Mouse (Mus musculus): ENCODE measurements around the gene Zmynd8. TPM values are rescaled to one million over a fixed set of nuclear protein-coding genes. Genes with fewer than 3 reads are reported as not detected.

Gene Zmynd8
- total RNA-seq, 2 experiments from 2014 or later, result 42.9 to 80.1 TPM

- ATAC-seq (replicated peaks; ENCODE audit: low FRiP score, low TSS enrichment, poor library complexity, severe bottlenecking), result no peak
These were observed 53.3 kb downstream of the Zmynd8 start for GRCm38 (mm10) chr2:165845490-165845889.

DNA sequence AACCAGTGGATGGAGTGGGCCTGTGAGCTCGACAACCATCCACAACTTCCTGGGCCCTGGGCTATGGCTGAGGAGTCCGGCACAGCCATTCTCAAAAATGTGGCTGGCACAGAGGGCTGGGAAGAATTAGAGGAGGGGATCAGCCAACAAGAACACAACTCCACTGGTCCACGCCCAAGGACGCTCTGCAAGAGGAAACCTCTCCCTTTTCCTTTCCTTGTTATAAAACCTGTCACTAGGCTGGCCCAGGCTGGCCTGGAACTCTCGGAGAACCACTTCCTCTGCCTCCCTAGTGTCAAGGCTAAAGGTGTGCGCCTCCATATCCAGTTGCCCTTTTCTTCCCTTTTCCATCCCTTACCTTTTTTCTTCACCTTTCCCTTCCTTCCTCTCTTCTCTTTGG is 55.5 kb downstream of the Zmynd8 start:
- no peak for ATAC-seq (replicated peaks; ENCODE audit: low FRiP score, low TSS enrichment, poor library complexity, severe bottlenecking)

GRCm38 (mm10) chr2:165842241-165842640 is 56.6 kb downstream of the Zmynd8 start:
- no peak for ATAC-seq (replicated peaks; ENCODE audit: low FRiP score, low TSS enrichment, poor library complexity, severe bottlenecking)

DNA sequence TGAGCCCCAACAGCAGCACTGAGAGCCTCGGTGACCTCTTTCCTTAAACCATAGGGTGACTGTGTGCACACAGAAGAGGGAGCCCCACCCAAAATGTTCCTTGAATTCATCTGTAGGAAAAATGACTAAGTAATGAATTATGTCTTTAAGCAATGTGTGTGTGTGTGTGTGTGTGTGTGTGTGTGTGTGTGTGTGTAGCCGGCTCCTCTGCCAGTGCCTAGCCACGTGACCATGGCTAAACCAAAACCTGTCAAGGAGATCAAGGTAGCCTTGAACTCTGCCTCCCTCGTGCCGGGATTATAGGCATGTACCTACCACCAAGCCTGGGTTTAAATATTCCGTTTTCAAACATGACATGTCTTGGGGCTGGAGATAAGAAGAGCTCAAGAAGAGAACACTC is 57.0 kb downstream of the Zmynd8 start:
- no peak for ATAC-seq (replicated peaks; ENCODE audit: low FRiP score, low TSS enrichment, poor library complexity, severe bottlenecking)

DNA sequence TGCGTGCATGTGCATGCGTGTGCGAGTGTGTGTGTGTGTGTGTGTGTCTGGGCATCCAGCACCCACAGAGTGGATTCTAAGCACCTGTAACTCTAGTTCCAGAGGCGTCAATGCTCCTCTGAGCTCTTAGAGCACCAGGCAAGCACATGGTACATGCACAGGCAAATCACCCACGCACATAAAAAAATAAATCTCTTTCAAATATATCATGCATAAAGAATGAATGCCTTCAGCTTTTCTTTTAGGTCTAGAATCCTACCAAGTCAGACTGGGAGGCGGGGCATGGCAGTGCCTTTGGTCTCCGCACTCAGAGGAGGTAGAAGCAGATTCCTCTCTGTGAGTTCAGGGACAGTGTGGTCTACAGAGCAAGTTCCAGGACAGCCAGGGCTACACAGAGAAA is 58.0 kb downstream of the Zmynd8 start:
- no peak for ATAC-seq (replicated peaks; ENCODE audit: low FRiP score, low TSS enrichment, poor library complexity, severe bottlenecking)

GRCm38 (mm10) chr2:165839317-165839652 is 59.5 kb downstream of the Zmynd8 start:
- no peak for ATAC-seq (replicated peaks; ENCODE audit: low FRiP score, low TSS enrichment, poor library complexity, severe bottlenecking)

DNA sequence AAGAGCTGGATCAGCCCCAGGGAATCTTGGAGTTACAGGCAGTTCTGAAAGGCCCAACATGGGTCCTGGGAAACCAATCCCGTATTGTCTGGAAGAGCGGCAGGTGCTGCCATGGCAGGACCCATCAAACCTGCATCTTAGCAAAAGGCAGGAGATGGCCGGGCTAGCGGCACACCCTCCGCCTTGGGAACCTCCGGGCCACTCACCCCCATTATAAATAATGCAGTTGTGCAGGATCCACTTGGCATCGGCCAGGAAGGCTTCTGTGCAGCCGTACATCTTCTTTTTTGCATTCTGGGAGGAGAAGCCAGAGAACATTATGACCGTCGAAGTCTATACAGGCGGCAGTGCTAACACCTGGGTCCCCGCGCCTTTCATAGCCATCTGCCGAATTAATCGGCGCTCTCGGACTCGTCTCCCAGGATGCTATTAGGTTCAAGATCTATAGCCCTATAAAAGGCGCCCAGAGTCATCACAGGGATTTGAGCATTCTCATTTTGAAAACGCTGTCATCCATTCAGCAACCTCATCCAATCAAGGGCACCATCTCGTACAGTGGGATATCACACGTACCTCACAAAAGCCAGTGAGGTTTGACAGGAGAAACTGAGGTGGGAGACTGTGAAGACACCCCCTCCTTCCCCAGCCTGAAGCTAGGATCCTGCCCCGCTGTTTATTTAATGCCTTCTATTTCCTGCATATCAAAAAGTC is 60.1 kb downstream of the Zmynd8 start:
- no peak for ATAC-seq (replicated peaks; ENCODE audit: low FRiP score, low TSS enrichment, poor library complexity, severe bottlenecking)

- ATAC-seq (replicated peaks; ENCODE audit: low FRiP score, low TSS enrichment, poor library complexity, severe bottlenecking), result no peak
These were observed 64.2 kb downstream of the Zmynd8 start for GRCm38 (mm10) chr2:165834601-165835000.

GRCm38 (mm10) chr2:165833468-165833867 is 65.3 kb downstream of the Zmynd8 start:
- no peak for ATAC-seq (replicated peaks; ENCODE audit: low FRiP score, low TSS enrichment, poor library complexity, severe bottlenecking)

DNA sequence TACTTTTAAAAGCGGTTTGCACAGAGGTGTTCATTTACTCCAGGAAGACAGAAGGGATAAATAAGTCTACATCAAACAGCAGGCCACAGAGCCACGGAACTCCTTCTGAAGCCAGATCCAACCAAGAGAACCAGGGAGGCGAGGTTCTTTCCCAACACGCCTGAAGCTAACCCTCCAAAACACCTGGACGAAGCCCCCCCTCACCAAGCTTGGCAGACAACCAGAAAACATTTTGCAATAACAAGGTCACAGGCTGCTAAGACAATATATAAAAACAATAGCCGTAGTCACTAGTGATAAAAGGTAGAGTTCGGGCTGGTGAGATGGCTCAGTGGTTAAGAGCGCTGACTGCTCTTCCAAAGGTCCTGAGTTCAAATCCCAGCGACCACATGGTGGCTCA is 66.1 kb downstream of the Zmynd8 start:
- ATAC-seq (replicated peaks; ENCODE audit: low FRiP score, low TSS enrichment, poor library complexity, severe bottlenecking), result no peak

GRCm38 (mm10) chr2:165832295-165832694 is 66.5 kb downstream of the Zmynd8 start:
- no peak for ATAC-seq (replicated peaks; ENCODE audit: low FRiP score, low TSS enrichment, poor library complexity, severe bottlenecking)

- no peak for ATAC-seq (replicated peaks; ENCODE audit: low FRiP score, low TSS enrichment, poor library complexity, severe bottlenecking)
These were observed 67.1 kb downstream of the Zmynd8 start for GRCm38 (mm10) chr2:165831637-165832289.

DNA sequence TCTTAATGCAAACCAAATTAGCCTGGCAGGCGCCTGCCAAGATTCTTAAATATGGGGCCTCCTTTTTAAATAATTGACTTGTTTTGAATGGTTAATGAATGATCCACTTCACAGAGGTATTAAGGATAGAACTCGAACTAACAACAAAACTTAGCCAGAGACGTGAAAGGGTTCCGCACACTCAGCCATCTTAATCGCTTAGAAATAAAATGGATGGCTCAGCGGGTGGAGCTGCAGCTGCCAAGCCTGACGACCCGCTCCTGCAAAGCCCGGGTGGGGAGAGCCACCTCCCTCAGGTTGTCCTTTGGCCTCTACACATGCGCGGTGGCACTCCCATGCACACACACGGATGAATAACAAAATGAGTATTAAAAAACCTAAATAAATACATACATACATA is 70.0 kb downstream of the Zmynd8 start:
- no peak for ATAC-seq (replicated peaks; ENCODE audit: low FRiP score, low TSS enrichment, poor library complexity, severe bottlenecking)

GRCm38 (mm10) chr2:165825964-165826712 is 72.7 kb downstream of the Zmynd8 start:
- ATAC-seq (replicated peaks; ENCODE audit: low FRiP score, low TSS enrichment, poor library complexity, severe bottlenecking), result peak; percentile 58

DNA sequence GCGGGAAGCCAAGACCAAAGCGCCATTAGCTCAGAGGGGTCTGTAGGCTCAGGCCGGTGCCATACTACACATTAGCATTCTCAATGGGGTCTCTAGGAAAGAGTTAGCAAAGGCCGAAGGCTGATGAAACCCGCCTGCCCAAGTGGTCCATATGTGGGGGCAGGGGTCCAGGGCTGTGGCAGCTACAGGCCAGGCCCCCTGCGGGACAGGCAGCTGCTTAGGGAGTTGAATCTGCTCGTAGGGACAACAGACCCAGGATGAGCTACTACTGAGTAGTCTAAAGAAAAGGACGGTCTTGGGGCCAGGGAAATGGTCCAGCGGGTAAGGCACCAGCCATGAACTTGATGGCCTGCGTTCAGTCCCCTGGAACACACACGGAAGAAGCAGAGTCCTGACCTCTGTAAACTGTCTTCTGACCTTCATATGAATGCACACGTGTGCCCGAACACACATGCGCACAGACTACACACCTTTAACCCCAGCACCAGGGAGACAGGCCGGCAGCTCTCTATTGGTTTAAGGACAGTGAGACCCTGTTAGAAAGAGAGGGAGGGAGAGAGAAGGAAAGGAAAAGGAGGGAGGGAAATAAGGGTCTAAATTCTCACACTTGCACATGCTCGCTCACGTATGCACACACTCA is 73.4 kb downstream of the Zmynd8 start:
- ATAC-seq (replicated peaks; ENCODE audit: low FRiP score, low TSS enrichment, poor library complexity, severe bottlenecking), result no peak

GRCm38 (mm10) chr2:165824826-165825225 is 74.0 kb downstream of the Zmynd8 start:
- no peak for ATAC-seq (replicated peaks; ENCODE audit: low FRiP score, low TSS enrichment, poor library complexity, severe bottlenecking)

DNA sequence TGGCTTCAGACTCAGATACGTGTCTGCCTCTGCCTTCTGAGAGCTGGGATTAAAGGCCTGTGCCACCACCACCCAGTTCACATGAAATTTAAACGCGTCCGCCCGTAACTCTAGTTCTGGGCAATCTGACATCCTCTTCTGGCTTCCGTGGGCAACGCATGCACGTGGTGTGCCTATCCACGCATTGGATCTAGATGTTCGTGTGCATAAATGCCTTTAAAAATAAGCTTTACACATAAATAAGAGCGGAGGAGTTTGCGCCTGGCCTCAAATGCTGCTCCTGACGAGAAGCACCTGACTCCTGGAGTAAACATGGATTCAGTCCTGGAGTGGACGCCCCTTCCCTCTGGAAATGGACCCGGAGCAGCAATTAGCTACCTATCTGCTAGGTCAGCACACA is 76.3 kb downstream of the Zmynd8 start:
- ATAC-seq (replicated peaks; ENCODE audit: low FRiP score, low TSS enrichment, poor library complexity, severe bottlenecking), result no peak

GRCm38 (mm10) chr2:165821671-165822070 is 77.1 kb downstream of the Zmynd8 start:
- no peak for ATAC-seq (replicated peaks; ENCODE audit: low FRiP score, low TSS enrichment, poor library complexity, severe bottlenecking)

- ATAC-seq (replicated peaks; ENCODE audit: low FRiP score, low TSS enrichment, poor library complexity, severe bottlenecking), result no peak
These were observed 78.2 kb downstream of the Zmynd8 start for GRCm38 (mm10) chr2:165820504-165821095.

- no peak for ATAC-seq (replicated peaks; ENCODE audit: low FRiP score, low TSS enrichment, poor library complexity, severe bottlenecking)
These were observed 78.7 kb downstream of the Zmynd8 start for GRCm38 (mm10) chr2:165820073-165820472.
